Mouse (Mus musculus) MEL (cell line): ENCODE data around the gene Zfp1.

Experiments used
- CTCF ChIP-seq, 3 experiments: IDR thresholded peaks in 2 of 3; conservative IDR thresholded peaks in 1 of 3; 2 replicates each; pipeline ENCODE4 v1.5.1; 2011 to 2012; ENCODE audit warnings: low read length in 3 of 3, low read depth in 2 of 3, mild to moderate bottlenecking in 2 of 3, improper control_type of control experiment in 1 of 3, inconsistent platforms in 1 of 3, mixed read lengths in 1 of 3, moderate library complexity in 1 of 3; ENCODE audit not compliant: control insufficient read depth in 1 of 3, insufficient read depth in 1 of 3, poor library complexity in 1 of 3, severe bottlenecking in 1 of 3
- GATA1 ChIP-seq: IDR thresholded peaks from 2 replicates; pipeline ENCODE4 v1.6.1; 2011; ENCODE audit warnings: low read depth, low read length, improper control_type of control experiment
- JUND ChIP-seq: IDR thresholded peaks from 2 replicates; pipeline ENCODE4 v1.6.1; 2011; ENCODE audit warnings: low read depth, mild to moderate bottlenecking, improper control_type of control experiment, low read length
- MAFK ChIP-seq: IDR thresholded peaks from 2 replicates; pipeline ENCODE4 v1.6.1; 2011; ENCODE audit warnings: low read depth, mild to moderate bottlenecking, low read length, improper control_type of control experiment, borderline replicate concordance
- MAX ChIP-seq: IDR thresholded peaks from 2 replicates; pipeline ENCODE4 v1.6.1; 2011; ENCODE audit warnings: low read length, improper control_type of control experiment
- POLR2A ChIP-seq, 2 experiments: IDR thresholded peaks; 2 replicates each; pipeline ENCODE4 v1.6.1; 2011 to 2012; ENCODE audit warnings: low read length in 2 of 2, mild to moderate bottlenecking in 2 of 2, control low read depth in 1 of 2, improper control_type of control experiment in 1 of 2, low read depth in 1 of 2, moderate library complexity in 1 of 2; ENCODE audit not compliant: control insufficient read depth in 1 of 2, insufficient read depth in 1 of 2, poor library complexity in 1 of 2
- USF1 ChIP-seq: IDR thresholded peaks from 2 replicates; pipeline ENCODE4 v1.6.1; 2014; ENCODE audit warnings: low read depth, mild to moderate bottlenecking, inconsistent platforms, low read length, improper control_type of control experiment, moderate library complexity
- USF2 ChIP-seq, 2 experiments: IDR thresholded peaks; 2 replicates each; pipeline ENCODE4 v1.6.1; 2011 to 2012; ENCODE audit warnings: improper control_type of control experiment in 2 of 2, low read length in 2 of 2, borderline replicate concordance in 1 of 2, inconsistent platforms in 1 of 2, low read depth in 1 of 2, mild to moderate bottlenecking in 1 of 2; ENCODE audit not compliant: insufficient read depth in 1 of 2
- ZC3H11A ChIP-seq: IDR thresholded peaks from 2 replicates; pipeline ENCODE4 v1.6.1; 2012; ENCODE audit warnings: low read depth, mild to moderate bottlenecking, inconsistent platforms, low read length, improper control_type of control experiment

- TF ChIP-seq CTCF (IDR thresholded peaks at IDR 0.05 in 2 of 3, conservative IDR thresholded peaks at IDR 0.05 in 1 of 3; ENCODE audit: control insufficient read depth in 1 of 3, insufficient read depth in 1 of 3, low read depth in 2 of 3, low read length in 3 of 3, poor library complexity in 1 of 3, severe bottlenecking in 1 of 3) (no peak), GATA1 (no peak), MAFK (no peak), JUND (no peak), ZC3H11A (no peak), MAX (no peak), USF1 (no peak), USF2 (IDR thresholded peaks at IDR 0.05; ENCODE audit: borderline replicate concordance in 1 of 2, insufficient read depth in 1 of 2, low read depth in 1 of 2, low read length in 2 of 2) (no peak), POLR2A (IDR thresholded peaks at IDR 0.05; ENCODE audit: control insufficient read depth in 1 of 2, insufficient read depth in 1 of 2, low read depth in 1 of 2, low read length in 2 of 2, poor library complexity in 1 of 2) (no peak)
These were observed 43.7 kb downstream of the Zfp1 start for GRCm38 (mm10) chr8:111686881-111687280.
